Mouse (Mus musculus): ENCODE measurements around the gene Zfp174.

DNA sequence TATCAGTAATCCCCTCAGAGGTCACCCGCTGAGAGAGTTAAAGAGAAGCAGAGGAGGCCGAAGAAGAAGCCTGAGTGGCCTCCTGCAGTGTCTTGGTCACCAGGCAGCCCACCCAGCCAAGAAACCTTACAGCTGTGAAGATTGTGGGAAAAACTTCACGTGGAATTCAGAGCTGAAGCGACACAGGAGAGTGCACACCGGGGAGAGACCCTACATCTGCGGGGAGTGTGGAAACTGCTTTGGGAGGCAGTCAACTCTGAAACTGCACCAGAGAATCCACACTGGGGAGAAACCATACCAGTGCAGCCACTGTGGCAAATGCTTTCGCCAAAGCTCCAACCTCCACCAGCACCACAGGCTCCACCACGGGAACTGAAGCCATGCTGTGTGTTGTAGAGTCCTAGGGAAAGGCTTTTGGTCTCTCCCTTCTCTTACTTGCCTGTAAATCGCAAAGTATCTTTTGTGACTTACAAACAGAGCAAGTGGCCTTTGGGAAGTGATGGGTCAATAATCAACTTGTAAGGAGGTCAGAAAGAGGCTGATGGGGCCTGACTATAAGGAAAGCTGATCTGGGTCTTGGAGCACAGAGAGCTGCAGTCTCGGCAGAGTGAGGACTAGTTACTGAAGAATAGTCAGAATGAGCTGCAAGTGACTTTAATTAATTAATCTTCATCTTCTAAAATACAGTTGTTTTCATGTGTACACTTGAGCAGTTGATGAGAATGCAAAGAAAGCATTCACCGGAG, 7.5 kb downstream of the Zfp174 start:
- TF ChIP-seq CTCF (IDR thresholded peaks at IDR 0.05; ENCODE audit: low read depth, low read length): no peak
- TF ChIP-seq POLR2A (IDR thresholded peaks at IDR 0.05; ENCODE audit: extremely low read depth, insufficient read depth, low read length): no peak
